Mouse (Mus musculus) gastrocnemius, adult 2 months (tissue): ENCODE results near the gene Ank3. TPM values are rescaled to one million over a fixed set of nuclear protein-coding genes. Genes with fewer than 3 reads are reported as not detected.

Experiments used
- DNase-seq: peaks from one replicate; pipeline ENCODE4 v3.0.0; 2022
- H3K27ac ChIP-seq: fragments of 200-600 bp; 2 replicates; pipeline ENCODE4 v1.8.1; 2022; ENCODE audit warnings: mild to moderate bottlenecking
- H3K4me3 ChIP-seq: fragments of 200-600 bp; 2 replicates; pipeline ENCODE4 v1.8.1; 2022; ENCODE audit warnings: mild to moderate bottlenecking, moderate library complexity
- CTCF ChIP-seq: fragments of 200-600 bp; IDR thresholded peaks from 2 replicates; pipeline ENCODE4 v1.8.1; 2022; ENCODE audit warnings: antibody characterized with exemption, mild to moderate bottlenecking, moderate library complexity
- intact Hi-C: fragments of 180-260 bp; cut with DNase I; formaldehyde crosslinking; loops from one replicate; pipeline ENCODE4 v1.15.1; 2025
- total RNA-seq, 2 experiments: library from RNA; stranded (reverse); gene quantifications; 2 replicates each; pipeline ENCODE4 v1.2.3; 2021

Ank3 gene
- total RNA-seq, 2 experiments from 2014 or later, result 97.9 to 110 TPM

DNA sequence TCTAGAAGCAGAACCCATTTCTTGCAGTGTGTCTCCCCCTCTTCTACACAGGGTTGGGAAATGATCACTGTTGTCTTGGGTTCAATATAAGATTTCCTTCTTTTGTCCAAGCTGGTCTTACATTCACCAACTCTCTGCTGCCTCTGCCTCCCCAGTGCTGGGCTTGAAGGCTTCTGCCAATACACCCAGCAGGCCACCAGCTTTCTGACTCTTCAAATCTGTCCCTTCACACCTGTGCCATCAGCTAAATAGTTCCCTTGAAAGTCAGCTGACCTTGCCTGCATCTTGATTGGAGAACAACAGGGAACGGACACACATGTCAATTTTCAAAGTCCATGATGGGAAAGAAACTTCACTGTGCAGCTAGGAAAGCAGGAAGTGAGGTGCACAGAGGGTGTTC lies 300.1 kb downstream of the Ank3 start:
- TF ChIP-seq CTCF, result no peak
- Histone ChIP-seq H3K4me3 (no peak overlapping the region), H3K27ac (no peak overlapping the region)
- no peak for DNase-seq
- intact Hi-C loops, result no loop called here

- DNase-seq, result peak; percentile 31
- TF ChIP-seq CTCF, result no peak
- no peak overlapping the region for H3K4me3 ChIP-seq
- H3K27ac ChIP-seq, result no peak overlapping the region
- intact Hi-C loops, result no loop called here
Observed at GRCm38 (mm10) chr10:69701226-69701625, 302.7 kb downstream of the Ank3 start.

- DNase-seq, result no peak
- intact Hi-C loops, result no loop called here
- TF ChIP-seq CTCF, result no peak
- peak overlapping the region; percentile 9 for H3K4me3 ChIP-seq
- H3K27ac ChIP-seq, result no peak overlapping the region
Observed at GRCm38 (mm10) chr10:69705806-69706768, 307.5 kb downstream of the Ank3 start.

DNA sequence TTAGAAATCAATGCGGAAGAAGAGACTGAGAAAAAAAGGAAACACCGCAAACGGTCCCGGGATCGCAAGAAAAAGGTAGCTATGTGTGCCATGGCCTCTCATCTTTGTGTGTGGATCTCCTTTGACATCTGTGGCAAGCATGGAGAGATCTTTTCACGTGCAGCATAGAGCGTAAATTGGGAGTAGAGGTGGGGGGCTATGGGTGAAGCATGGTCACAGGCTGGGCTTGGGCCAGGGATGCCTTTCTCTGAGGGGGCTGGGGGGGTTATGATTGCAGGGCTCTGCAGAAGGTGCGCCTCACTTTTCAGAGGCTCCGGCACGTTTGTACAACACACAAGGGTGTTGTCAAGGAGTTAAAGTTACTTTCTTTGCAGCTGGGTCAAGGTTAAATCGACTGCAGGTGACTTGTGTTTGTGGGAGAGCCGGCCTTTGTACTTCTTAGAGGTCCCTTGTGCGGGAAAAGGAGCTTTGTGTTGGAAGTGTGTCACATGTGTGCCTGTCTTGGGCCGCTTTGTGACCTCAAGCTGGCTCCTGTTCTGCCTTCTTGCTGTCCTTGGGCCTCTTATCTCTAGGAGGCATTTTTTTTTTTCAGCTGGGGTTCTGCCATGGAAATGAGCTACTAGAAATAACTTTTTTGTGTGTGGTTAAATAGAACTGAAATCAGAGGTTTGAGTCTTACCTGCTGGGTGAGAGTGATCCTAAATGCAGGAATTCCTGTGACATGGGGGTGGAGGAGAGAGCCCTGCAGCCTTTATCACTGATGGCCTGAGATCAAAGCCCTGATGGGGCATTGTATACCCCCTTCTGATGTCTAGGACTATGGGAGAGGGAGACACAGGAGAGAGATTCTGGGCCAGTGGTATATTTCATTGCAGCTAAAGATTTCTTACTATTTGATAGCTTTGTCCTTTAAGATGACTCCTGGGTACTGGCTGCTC lies 308.5 kb downstream of the Ank3 start:
- intact Hi-C loops, result no loop called here

DNA sequence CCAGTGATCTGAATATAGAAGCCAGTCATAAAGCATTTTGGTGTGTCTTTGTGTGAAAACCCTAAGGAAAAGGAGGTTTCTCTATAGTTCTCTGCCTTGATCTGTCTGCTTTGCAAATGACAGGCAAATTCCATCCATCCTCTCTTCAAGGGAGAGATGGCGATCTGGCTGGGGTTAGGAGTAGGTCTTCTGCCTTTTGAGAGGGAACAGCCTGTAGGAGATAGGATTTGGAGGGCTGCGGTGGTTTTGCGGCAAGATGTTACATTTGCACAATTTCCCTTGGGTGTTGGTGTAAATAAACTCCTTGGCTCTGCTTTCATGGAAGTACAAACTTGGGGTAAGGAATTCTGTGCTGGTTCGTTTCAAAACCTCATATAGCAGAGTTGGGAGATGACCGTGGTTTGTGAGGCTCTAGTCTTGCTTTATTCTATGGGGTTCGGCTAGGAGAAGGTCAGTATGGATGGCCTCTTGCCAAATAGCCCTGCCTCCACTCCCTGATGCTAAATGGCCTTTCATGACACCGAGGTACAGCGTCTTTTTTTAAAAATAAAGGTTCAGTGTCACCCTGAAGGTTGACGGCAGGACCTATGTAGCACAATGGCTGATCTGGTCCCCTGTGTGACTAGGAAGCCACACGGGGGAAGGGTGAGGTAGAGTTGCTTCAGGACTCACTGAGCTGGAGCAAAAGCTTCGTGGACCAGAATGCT lies 309.4 kb downstream of the Ank3 start:
- intact Hi-C loops, result no loop called here
- no peak for TF ChIP-seq CTCF
- no peak overlapping the region for H3K4me3 ChIP-seq
- DNase-seq, result no peak
- no peak overlapping the region for H3K27ac ChIP-seq

More for the DNA sequence above, 308.5 kb downstream of the Ank3 start:
- no peak for DNase-seq
- no peak for TF ChIP-seq CTCF
- Histone ChIP-seq H3K27ac (no peak overlapping the region), H3K4me3 (peak overlapping the region; percentile 9; the same call in 1 of the 2 replicates)

GRCm38 (mm10) chr10:69709631-69710030 lies 311.1 kb downstream of the Ank3 start:
- no peak for TF ChIP-seq CTCF

DNA sequence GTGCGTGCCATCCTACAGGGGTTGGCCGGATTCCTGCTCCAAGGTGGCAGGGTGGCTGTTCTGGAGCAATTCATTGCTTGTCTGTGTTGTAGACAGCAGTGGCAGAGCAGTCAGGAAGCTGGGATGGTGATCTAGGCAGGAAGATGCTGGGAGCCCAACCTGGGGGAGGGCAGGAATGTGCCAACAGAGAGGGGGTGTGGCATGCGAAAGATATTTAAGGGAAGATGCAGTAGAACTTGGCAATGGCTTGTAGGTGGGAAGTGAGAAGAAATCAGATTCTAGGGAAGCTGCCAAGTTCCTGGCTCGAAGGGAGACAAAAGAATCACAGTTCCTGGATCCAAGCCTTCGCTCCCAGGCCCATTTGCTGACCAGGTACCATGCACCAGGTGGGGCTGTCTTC lies 312.2 kb downstream of the Ank3 start:
- intact Hi-C loops, result no loop called here
- TF ChIP-seq CTCF, result no peak
- Histone ChIP-seq H3K27ac (no peak overlapping the region), H3K4me3 (no peak overlapping the region)
- DNase-seq, result no peak

More at GRCm38 (mm10) chr10:69709631-69710030, 311.1 kb downstream of the Ank3 start:
- intact Hi-C loops, result no loop called here
- no peak for DNase-seq
- Histone ChIP-seq H3K27ac (no peak overlapping the region), H3K4me3 (no peak overlapping the region)

DNA sequence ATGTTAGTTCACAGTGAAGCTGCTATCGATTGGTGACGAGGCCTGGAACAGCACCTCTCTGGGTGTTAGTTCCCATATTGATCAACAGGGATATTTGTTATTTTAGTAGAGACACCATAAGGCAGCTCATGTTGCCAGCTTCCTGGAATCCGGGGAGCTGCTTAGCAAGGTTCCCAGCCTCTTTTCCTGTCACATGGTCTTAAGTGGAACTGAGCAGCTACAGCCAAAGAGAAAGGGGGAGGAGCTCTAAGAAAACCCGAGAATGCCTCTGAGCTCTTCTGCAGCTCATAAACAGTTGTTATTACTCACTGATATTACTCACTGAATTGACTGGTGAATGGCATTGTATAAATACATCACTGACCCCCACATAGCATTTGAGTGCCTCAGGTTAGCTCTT lies 318.3 kb downstream of the Ank3 start:
- TF ChIP-seq CTCF, result no peak
- Histone ChIP-seq H3K4me3 (no peak overlapping the region), H3K27ac (no peak overlapping the region)
- intact Hi-C loops, result no loop called here
- DNase-seq, result no peak

DNA sequence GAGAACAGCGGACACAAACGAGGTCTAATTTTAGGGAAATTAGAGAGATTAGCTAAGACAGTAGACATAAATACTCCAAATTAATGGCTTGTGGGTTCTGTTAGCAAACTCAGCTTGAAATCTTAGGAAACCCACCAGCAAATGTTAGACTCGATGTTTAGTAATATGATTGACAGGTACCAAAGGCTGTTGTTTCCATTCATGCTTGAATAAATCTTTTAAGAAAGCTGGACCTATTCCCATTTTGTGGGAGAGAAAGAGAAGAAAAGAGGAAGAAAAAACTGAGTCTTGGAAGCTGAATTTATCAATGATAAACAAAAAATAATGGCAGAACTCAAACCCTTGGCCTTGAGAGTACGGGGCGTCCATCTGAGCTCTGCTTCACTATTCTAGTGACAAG lies 320.8 kb downstream of the Ank3 start:
- TF ChIP-seq CTCF, result no peak
- Histone ChIP-seq H3K4me3 (no peak overlapping the region), H3K27ac (no peak overlapping the region)
- DNase-seq, result no peak
- intact Hi-C loops, result no loop called here

- intact Hi-C loops, result no loop called here
- Histone ChIP-seq H3K4me3 (no peak overlapping the region), H3K27ac (no peak overlapping the region)
- no peak for DNase-seq
- TF ChIP-seq CTCF, result no peak
Observed at GRCm38 (mm10) chr10:69719901-69720415, 321.4 kb downstream of the Ank3 start.

DNA sequence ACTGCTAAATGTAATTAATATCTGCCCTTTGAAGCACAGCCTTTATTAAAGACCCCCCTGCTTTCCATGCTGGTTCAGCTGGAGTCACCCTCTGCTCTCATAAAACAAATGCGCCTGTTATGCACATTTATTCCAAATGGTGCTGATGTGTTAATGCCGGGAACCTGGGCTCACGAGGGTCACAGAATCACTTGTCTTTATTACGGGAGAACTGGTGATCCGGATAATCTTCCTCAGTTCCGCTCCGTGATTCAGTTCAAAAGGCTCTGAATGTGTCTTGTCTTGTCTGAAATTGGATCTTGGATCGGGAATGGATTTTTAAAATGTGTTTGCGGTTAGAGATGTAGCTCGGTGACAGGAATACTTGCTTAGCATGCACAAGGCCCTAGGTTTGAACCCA lies 321.9 kb downstream of the Ank3 start:
- intact Hi-C loops, result no loop called here
- no peak overlapping the region for H3K4me3 ChIP-seq
- no peak for DNase-seq
- TF ChIP-seq CTCF, result no peak
- no peak overlapping the region for H3K27ac ChIP-seq

DNA sequence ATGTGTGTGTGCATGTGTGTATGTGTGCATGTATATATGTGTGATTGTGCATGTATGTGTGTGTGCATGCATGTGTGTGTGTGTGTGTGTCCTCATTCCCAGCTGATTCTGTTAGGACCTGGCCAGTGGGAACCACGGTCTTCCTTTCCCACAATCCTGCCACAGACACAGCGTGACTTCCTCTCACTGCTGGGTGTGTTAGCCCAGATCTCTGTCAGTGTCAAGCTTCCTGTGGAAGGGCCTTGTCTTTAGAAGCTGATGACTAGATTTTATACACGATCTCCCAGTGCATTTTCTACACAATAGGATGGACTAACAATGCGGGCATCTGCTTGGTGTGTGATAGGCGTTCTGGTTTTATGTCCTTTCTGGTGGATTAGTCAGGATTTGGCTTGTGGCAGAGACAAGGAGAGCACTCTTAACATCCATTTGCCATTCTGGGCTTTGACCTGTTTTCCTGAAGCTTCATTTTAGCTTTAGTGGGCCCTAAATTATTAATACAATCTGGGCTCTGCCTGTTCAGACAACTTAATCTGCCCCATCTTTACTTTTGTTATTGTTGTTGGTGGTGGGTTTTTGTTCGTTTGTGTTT lies 322.4 kb downstream of the Ank3 start:
- intact Hi-C loops, result no loop called here
- no peak for TF ChIP-seq CTCF
- Histone ChIP-seq H3K4me3 (no peak overlapping the region), H3K27ac (no peak overlapping the region)
- no peak for DNase-seq
